Mouse (Mus musculus) brain, embryonic 14.5 days (tissue): ENCODE data around the gene 4921524J17Rik.

ENCODE experiments used
- CTCF ChIP-seq: fragments of 200-500 bp; IDR thresholded peaks from 2 replicates; pipeline ENCODE4 v1.5.1; 2012; ENCODE audit warnings: inconsistent platforms, mild to moderate bottlenecking, moderate library complexity, borderline replicate concordance; ENCODE audit not compliant: insufficient read depth, insufficient read length; ENCODE audit errors: extremely low read depth
- POLR2A ChIP-seq: fragments of 200-500 bp; IDR thresholded peaks from 2 replicates; pipeline ENCODE4 v1.6.1; 2012; ENCODE audit warnings: mild to moderate bottlenecking, inconsistent platforms, borderline replicate concordance; ENCODE audit not compliant: poor library complexity, insufficient read depth, insufficient read length, severe bottlenecking; ENCODE audit errors: extremely low read depth

DNA sequence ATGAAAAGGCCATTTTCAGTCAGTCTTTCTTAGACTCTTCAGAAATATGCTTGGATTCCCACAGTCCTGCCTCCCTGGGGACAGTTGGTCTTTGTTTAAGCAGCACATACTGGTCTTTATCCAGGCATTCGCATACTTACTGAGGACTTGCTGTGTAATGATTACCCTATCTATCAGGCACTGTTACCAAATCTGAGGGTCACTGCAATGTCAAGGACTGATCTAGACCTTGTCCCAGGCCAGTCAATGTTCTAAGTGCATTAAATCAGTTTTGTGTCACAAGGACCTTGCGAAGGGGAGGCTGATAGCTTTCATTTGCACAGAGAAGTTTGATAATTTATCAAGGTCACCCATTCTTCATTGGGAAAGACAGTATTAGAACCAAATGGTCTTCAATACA is 45.8 kb upstream of the 4921524J17Rik start:
- TF ChIP-seq CTCF, result no peak
- no peak for TF ChIP-seq POLR2A
